Mouse (Mus musculus): ENCODE results near the gene Zfyve1. TPM values are rescaled to one million over a fixed set of nuclear protein-coding genes. Genes with fewer than 3 reads are reported as not detected.
"Not testable (repeated sequence)": the region's sequence is repeated elsewhere in the genome, so short reads cannot be mapped to it uniquely, and the experiment has no call there.

The Zfyve1 gene
- polyA plus RNA-seq, 1 experiment from 2014 or later: 13.7 TPM

GRCm38 (mm10) chr12:83624321-83624720, 27.3 kb upstream of the Zfyve1 start:
- no peak overlapping the region for H3K4me3 ChIP-seq (ENCODE audit: low read depth, low read length)
- H3K9me3 ChIP-seq (ENCODE audit: low read length): no peaks in the 10 kb centered on the region
- no peak overlapping the region for H3K27ac ChIP-seq (ENCODE audit: low read length)
- WGBS: 83% methylated on average over 1 of the region's 1 CpGs
- DNase-seq (ENCODE audit: low spot score) (no peak), ATAC-seq (no peak)
- no peaks in the 10 kb centered on the region for H3K4me1 ChIP-seq (ENCODE audit: insufficient read depth, low read depth, low read length)
- H3K4me2 ChIP-seq (replicated peaks; ENCODE audit: low read depth, low read length): no peak overlapping the region
- TF ChIP-seq CTCF (IDR thresholded peaks at IDR 0.05) (no peak), EP300 (IDR thresholded peaks at IDR 0.05) (no peak)
- H3K9ac ChIP-seq (replicated peaks; ENCODE audit: low read depth): no peak overlapping the region
- no peaks in the 10 kb centered on the region for H3K36me3 ChIP-seq (ENCODE audit: insufficient read depth, low read length)
- no peaks in the 10 kb centered on the region for H3K27me3 ChIP-seq (replicated peaks; ENCODE audit: insufficient read depth, low read length)

- Histone ChIP-seq H3K27me3 (replicated peaks; ENCODE audit: insufficient read depth, low read length) (no peaks in the 10 kb centered on the region), H3K4me1 (ENCODE audit: insufficient read depth, low read depth, low read length) (no peaks in the 10 kb centered on the region), H3K4me3 (ENCODE audit: low read depth, low read length) (no peak overlapping the region), H3K36me3 (ENCODE audit: insufficient read depth, low read length) (no peaks in the 10 kb centered on the region), H3K9me3 (ENCODE audit: low read length) (no peaks in the 10 kb centered on the region), H3K27ac (ENCODE audit: low read length) (no peak overlapping the region), H3K4me2 (replicated peaks; ENCODE audit: low read depth, low read length) (no peak overlapping the region), H3K9ac (replicated peaks; ENCODE audit: low read depth) (no peak overlapping the region)
- no peak for DNase-seq (ENCODE audit: low spot score)
- no peak for ATAC-seq
- TF ChIP-seq EP300 (IDR thresholded peaks at IDR 0.05) (no peak), CTCF (IDR thresholded peaks at IDR 0.05) (no peak)
- 65% methylated on average over 6 of the region's 6 CpGs for WGBS
Observed at GRCm38 (mm10) chr12:83622031-83622755, 25.2 kb upstream of the Zfyve1 start.

- not testable (repeated sequence) for H3K4me2 ChIP-seq (replicated peaks; ENCODE audit: low read depth, low read length); H3K4me3 ChIP-seq (ENCODE audit: low read depth, low read length); DNase-seq (ENCODE audit: low spot score); H3K27me3 ChIP-seq (replicated peaks; ENCODE audit: insufficient read depth, low read length); H3K9me3 ChIP-seq (ENCODE audit: low read length); ATAC-seq; H3K9ac ChIP-seq (replicated peaks; ENCODE audit: low read depth); H3K36me3 ChIP-seq (ENCODE audit: insufficient read depth, low read length); H3K27ac ChIP-seq (ENCODE audit: low read length); H3K4me1 ChIP-seq (ENCODE audit: insufficient read depth, low read depth, low read length)
- 55% methylated on average over 20 of the region's 23 CpGs for WGBS
Observed at GRCm38 (mm10) chr12:83620694-83621093, 23.7 kb upstream of the Zfyve1 start.

GRCm38 (mm10) chr12:83618981-83619380, 22.0 kb upstream of the Zfyve1 start:
- Histone ChIP-seq H3K4me1 (ENCODE audit: insufficient read depth, low read depth, low read length) (no peaks in the 10 kb centered on the region), H3K27ac (ENCODE audit: low read length) (no peak overlapping the region), H3K4me2 (replicated peaks; ENCODE audit: low read depth, low read length) (no peak overlapping the region), H3K9me3 (ENCODE audit: low read length) (no peaks in the 10 kb centered on the region), H3K27me3 (replicated peaks; ENCODE audit: insufficient read depth, low read length) (no peaks in the 10 kb centered on the region), H3K4me3 (ENCODE audit: low read depth, low read length) (no peak overlapping the region), H3K9ac (replicated peaks; ENCODE audit: low read depth) (no peak overlapping the region), H3K36me3 (ENCODE audit: insufficient read depth, low read length) (no peaks in the 10 kb centered on the region)
- TF ChIP-seq CTCF (IDR thresholded peaks at IDR 0.05) (no peak), EP300 (IDR thresholded peaks at IDR 0.05) (no peak)
- ATAC-seq (no peak), DNase-seq (ENCODE audit: low spot score) (no peak)
- WGBS: 58% methylated on average over 2 of the region's 2 CpGs

- no peaks in the 10 kb centered on the region for H3K36me3 ChIP-seq (ENCODE audit: insufficient read depth, low read length)
- TF ChIP-seq EP300 (IDR thresholded peaks at IDR 0.05) (no peak), CTCF (IDR thresholded peaks at IDR 0.05) (no peak)
- no peak overlapping the region for H3K4me3 ChIP-seq (ENCODE audit: low read depth, low read length)
- no peaks in the 10 kb centered on the region for H3K9me3 ChIP-seq (ENCODE audit: low read length)
- ATAC-seq: peak; percentile 58
- WGBS: 77% methylated on average over 5 of the region's 5 CpGs
- H3K9ac ChIP-seq (replicated peaks; ENCODE audit: low read depth): no peak overlapping the region
- DNase-seq (ENCODE audit: low spot score): peak; percentile 50
- no peak overlapping the region for H3K4me2 ChIP-seq (replicated peaks; ENCODE audit: low read depth, low read length)
- H3K4me1 ChIP-seq (ENCODE audit: insufficient read depth, low read depth, low read length): no peaks in the 10 kb centered on the region
- no peak overlapping the region for H3K27ac ChIP-seq (ENCODE audit: low read length)
- no peaks in the 10 kb centered on the region for H3K27me3 ChIP-seq (replicated peaks; ENCODE audit: insufficient read depth, low read length)
Observed at GRCm38 (mm10) chr12:83617261-83617660, 20.2 kb upstream of the Zfyve1 start.

GRCm38 (mm10) chr12:83606411-83606810, 9.4 kb upstream of the Zfyve1 start:
- ATAC-seq; H3K4me2 ChIP-seq (replicated peaks; ENCODE audit: low read depth, low read length); H3K4me1 ChIP-seq (ENCODE audit: insufficient read depth, low read depth, low read length); H3K4me3 ChIP-seq (ENCODE audit: low read depth, low read length); H3K27ac ChIP-seq (ENCODE audit: low read length); H3K36me3 ChIP-seq (ENCODE audit: insufficient read depth, low read length); DNase-seq (ENCODE audit: low spot score); H3K27me3 ChIP-seq (replicated peaks; ENCODE audit: insufficient read depth, low read length); H3K9ac ChIP-seq (replicated peaks; ENCODE audit: low read depth); H3K9me3 ChIP-seq (ENCODE audit: low read length): not testable (repeated sequence)
- WGBS: 91% methylated on average over 2 of the region's 2 CpGs

- no peak for ATAC-seq
- Histone ChIP-seq H3K4me3 (ENCODE audit: low read depth, low read length) (no peak overlapping the region), H3K4me2 (replicated peaks; ENCODE audit: low read depth, low read length) (no peak overlapping the region), H3K9me3 (ENCODE audit: low read length) (no peaks in the 10 kb centered on the region), H3K27me3 (replicated peaks; ENCODE audit: insufficient read depth, low read length) (no peaks in the 10 kb centered on the region), H3K36me3 (ENCODE audit: insufficient read depth, low read length) (no peaks in the 10 kb centered on the region), H3K9ac (replicated peaks; ENCODE audit: low read depth) (no peak overlapping the region), H3K4me1 (ENCODE audit: insufficient read depth, low read depth, low read length) (no peaks in the 10 kb centered on the region), H3K27ac (ENCODE audit: low read length) (no peak overlapping the region)
- 82% methylated on average over 5 of the region's 5 CpGs for WGBS
- DNase-seq (ENCODE audit: low spot score): no peak
- TF ChIP-seq EP300 (IDR thresholded peaks at IDR 0.05) (no peak), CTCF (IDR thresholded peaks at IDR 0.05) (no peak)
Observed at GRCm38 (mm10) chr12:83602285-83602684, 5.3 kb upstream of the Zfyve1 start.
